Mouse (Mus musculus) left cerebral cortex, adult 8-10 months (tissue): ENCODE results near the gene Unc5b. TPM values are rescaled to one million over a fixed set of nuclear protein-coding genes. Genes with fewer than 3 reads are reported as not detected.

Experiments used
- DNase-seq, 2 experiments: peaks; one replicate each; pipeline ENCODE4 v3.0.0; 2022; ENCODE audit warnings: low spot score in 2 of 2
- total RNA-seq, 4 experiments: library from RNA; stranded (reverse); gene quantifications; 2 replicates each; pipeline ENCODE4 v1.2.4; 2022

Unc5b gene
- total RNA-seq, 4 experiments from 2014 or later: 14.5 to 16.4 (median 15.3) TPM

DNA sequence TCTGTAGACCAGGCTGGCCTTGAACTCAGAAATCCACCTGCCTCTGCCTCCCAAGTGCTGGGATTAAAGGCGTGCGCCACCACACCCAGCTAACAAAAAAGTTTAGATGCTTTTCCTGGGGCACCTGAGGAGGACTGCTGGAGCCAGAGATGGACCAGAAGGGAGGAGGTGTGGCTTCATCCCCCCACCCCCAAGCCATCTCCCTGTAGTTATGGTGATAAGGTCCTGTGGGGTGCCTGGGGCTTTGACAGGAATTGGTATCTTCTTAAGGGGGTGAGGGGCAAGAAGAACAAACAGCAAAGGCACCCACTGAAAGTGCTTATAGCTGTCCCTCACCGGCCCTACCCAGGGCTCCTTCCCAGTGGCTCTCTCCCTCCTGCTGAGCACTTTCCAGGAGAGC lies 104.5 kb downstream of the Unc5b start:
- DNase-seq: no peak

DNA sequence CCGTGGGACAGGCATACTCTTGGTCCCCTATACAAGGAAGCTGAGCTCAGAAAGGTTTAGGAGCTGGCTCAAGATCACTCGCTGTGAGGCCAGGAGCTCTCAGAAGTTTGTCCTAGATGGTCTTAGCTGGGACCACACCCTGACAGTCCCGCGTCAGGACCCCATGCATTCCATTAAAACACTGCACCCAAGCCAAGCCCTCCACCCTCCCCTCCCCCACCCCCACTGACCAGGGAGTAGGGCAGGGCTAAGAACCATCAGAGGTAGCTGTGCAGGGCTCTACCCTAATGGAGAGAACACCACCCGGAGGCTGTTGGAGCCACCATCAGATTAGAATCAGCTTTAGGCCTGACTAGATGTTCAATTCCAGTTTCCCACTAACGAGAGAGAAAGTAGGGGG lies 106.9 kb downstream of the Unc5b start:
- no peak for DNase-seq

DNA sequence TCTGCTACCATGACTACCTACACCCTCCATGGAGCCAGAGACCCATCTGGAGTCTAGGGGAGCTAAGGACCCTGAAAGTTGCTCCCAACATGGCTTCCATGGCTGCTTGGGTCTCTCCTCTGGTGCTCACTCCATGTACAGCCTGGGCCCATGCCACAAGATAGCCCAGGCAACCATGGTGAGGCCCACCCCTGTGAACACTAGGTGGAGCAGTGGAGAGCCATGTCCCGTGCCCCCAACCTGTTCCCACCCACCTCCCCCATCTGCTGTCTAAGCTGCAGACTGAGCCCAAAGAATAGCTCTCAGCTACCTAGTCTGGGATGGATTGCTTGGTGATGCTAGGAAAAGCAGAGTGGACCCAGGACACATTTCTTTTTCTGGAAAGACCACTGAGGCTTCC lies 108.0 kb downstream of the Unc5b start:
- no peak for DNase-seq

DNA sequence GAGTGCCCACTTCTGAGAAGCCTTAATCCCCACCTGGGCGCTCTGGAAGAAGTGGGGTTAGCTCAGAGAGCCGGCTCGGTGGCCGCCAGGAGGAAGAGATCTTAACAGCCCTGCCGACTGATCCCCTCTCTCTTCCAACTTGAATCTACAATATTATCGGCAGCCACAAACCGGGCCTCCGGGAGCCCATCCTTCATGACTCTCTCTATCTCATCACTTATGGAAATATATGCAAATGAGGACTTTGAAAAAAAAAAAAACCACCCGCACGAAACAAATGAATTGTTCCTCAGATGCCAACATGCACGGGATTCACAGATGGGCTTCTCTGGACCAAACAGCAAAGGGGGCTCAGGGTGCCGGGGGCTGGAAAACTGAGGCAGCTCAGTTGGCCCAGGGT lies 109.7 kb downstream of the Unc5b start:
- DNase-seq: no peak

DNA sequence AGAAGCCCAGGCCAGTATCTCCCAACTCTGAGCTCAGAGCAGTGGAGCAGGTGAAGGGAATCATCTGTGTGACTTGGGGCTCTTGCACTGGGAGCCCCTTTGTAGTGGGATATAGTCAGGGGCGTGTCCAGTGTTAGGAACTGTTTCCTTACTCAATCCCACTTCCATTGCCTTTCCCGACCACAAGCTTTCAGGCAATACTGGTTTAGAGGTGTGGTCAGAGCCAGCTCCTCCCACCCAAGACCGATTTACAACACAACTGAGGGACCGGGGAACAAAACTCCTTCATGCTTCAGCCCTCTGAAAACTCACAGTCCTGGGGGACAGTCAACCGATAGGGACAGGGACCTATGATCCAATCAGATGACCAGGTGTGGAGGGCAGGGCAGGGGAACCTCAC lies 110.9 kb downstream of the Unc5b start:
- no peak for DNase-seq

DNA sequence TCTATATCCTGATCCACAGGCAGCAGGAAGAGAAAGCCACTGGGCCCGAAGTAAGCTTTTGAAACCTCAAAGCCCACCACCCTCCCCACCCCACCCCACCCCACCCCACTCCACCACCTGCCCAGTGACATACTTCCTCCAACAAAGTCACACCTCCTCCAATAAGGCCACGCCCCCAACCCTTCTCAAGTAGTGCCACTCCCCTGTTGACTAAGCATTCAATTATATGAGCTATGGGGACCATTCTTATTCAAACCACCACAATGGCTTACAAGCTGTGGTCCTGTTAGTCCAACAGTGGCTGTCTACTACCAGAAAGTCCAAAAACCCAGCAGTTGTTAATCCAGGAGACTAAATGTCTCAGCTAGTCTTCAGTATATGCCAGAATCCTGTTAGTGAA lies 112.9 kb downstream of the Unc5b start:
- no peak for DNase-seq

DNA sequence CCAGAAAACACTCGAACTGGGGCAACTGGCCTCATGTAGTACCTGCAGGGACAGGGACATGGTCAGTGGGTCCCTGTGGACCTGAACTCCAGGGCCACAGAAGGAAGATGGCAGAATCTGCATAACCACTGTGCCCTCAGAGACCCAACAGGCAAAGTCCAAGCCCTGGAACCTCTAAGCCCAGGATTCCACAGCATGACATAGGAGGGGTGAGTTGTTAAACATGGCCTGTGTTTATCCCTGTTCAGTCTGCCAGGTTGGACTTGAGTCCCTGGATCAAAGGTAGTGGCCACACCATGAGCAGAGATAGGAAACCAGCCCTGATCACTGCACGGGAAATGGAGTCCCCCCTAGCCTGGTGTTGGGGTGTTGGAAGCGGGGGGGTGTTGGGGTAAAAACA lies 114.9 kb downstream of the Unc5b start:
- no peak for DNase-seq

Other genes with a start within 250 kb of the Unc5b start
- 1 to 10 TPM; 2.0 to 5.3 (median 4.2) TPM for gene Cdh23, start 135.1 kb downstream of the Unc5b start, total RNA-seq
- gene Slc29a3, start 78.8 kb downstream of the Unc5b start, total RNA-seq: 10 to 100 TPM; 13.6 to 19.6 (median 16.8) TPM